Mouse (Mus musculus): ENCODE data around the gene Tmem120a.

DNA sequence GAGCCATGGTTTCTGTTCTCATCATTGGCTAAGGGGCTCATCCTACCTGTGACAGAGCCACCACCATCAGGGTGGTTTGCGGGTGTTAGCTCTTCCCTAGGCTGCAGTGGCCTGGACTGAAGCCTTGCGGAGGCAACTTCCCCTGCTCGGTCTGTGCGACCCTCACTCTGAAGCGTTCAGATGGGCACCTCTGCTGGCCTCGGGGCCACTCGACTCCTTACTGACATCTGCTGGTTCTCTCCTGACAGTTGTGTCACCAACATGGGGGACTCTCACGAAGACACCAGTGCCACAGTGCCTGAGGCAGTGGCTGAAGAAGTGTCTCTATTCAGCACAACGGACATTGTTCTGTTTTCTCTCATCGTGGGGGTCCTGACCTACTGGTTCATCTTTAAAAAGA, 28.6 kb downstream of the Tmem120a start:
- TF ChIP-seq CTCF (IDR thresholded peaks at IDR 0.05; ENCODE audit: low read depth) = peak; percentile 54
- TF ChIP-seq EP300 (IDR thresholded peaks at IDR 0.05; ENCODE audit: low read depth) = no peak

All from liver, embryonic 14.5 days (tissue).